In genomic region chr2:65415294-65415693, GRCm38 (mm10) we compare ENCODE assay signal across 8 mouse cellular contexts. TPM values are rescaled to one million over a fixed set of nuclear protein-coding genes. Genes with fewer than 3 reads are reported as not detected.
DNase-seq lines count a peak whose midpoint lies in the region; ATAC-seq lines count a peak whose summit lies in the region.

No protein-coding gene starts in this region.

- WGBS in heart, embryonic 16.5 days, result 8% methylated on average over 2 of the region's 2 CpGs
- WGBS in embryonic facial prominence, embryonic 10.5 days, result 2% methylated on average over 2 of the region's 2 CpGs
- WGBS in hindbrain, embryonic 10.5 days, result 4% methylated on average over 2 of the region's 2 CpGs
- WGBS in midbrain, embryonic 13.5 days, result 2% methylated on average over 2 of the region's 2 CpGs

- H3K9me3 ChIP-seq in heart, embryonic 16.5 days (replicated peaks; ENCODE audit: control insufficient read depth, low read length), result no peaks in the 10 kb centered on the region
- H3K9me3 ChIP-seq in embryonic facial prominence, embryonic 10.5 days, result no peaks in the 10 kb centered on the region
- H3K9me3 ChIP-seq in hindbrain, embryonic 10.5 days, result peaks cover 7% of the 10 kb centered on the region; the same call in 1 of the 2 replicates
- no peaks in the 10 kb centered on the region for H3K9me3 ChIP-seq in midbrain, embryonic 13.5 days

- H3K27ac ChIP-seq in heart, embryonic 16.5 days (ENCODE audit: low read length), result no peak overlapping the region
- no peak overlapping the region for H3K27ac ChIP-seq in embryonic facial prominence, embryonic 10.5 days (replicated peaks)
- H3K27ac ChIP-seq in hindbrain, embryonic 10.5 days, result peak overlapping the region; percentile 88
- H3K27ac ChIP-seq in midbrain, embryonic 13.5 days, result peak overlapping the region; percentile 93

- no peak overlapping the region for H3K4me3 ChIP-seq in heart, embryonic 16.5 days (ENCODE audit: low read length)
- H3K4me3 ChIP-seq in embryonic facial prominence, embryonic 10.5 days, result peak overlapping the region; percentile 51
- H3K4me3 ChIP-seq in hindbrain, embryonic 10.5 days, result peak overlapping the region; percentile 41
- peak overlapping the region; percentile 26; the same call in 1 of the 2 replicates for H3K4me3 ChIP-seq in midbrain, embryonic 13.5 days (replicated peaks)

- no peak overlapping the region for H3K9ac ChIP-seq in heart, embryonic 16.5 days (ENCODE audit: low read length)
- no peak overlapping the region for H3K9ac ChIP-seq in midbrain, embryonic 13.5 days (replicated peaks)

- ATAC-seq in heart, embryonic 16.5 days (replicated peaks; ENCODE audit: extremely low read depth, insufficient read depth, low FRiP score), result no peak
- ATAC-seq in midbrain, embryonic 13.5 days, result peak; percentile 69

- peaks cover 5% of the 10 kb centered on the region for H3K4me1 ChIP-seq in heart, embryonic 16.5 days (ENCODE audit: control insufficient read depth, insufficient read depth, low read length)
- H3K4me1 ChIP-seq in embryonic facial prominence, embryonic 10.5 days, result peaks cover 13% of the 10 kb centered on the region
- peaks cover 17% of the 10 kb centered on the region for H3K4me1 ChIP-seq in hindbrain, embryonic 10.5 days (replicated peaks)
- peaks cover 29% of the 10 kb centered on the region for H3K4me1 ChIP-seq in midbrain, embryonic 13.5 days (replicated peaks)

- intact Hi-C loops in heart, postnatal 10 days (cut with DNase I), result no loop called here

- H3K4me2 ChIP-seq in heart, embryonic 16.5 days (ENCODE audit: low read depth, low read length), result peak overlapping the region; percentile 76
- H3K4me2 ChIP-seq in midbrain, embryonic 13.5 days (replicated peaks), result peak overlapping the region; percentile 53

- no peaks in the 10 kb centered on the region for H3K36me3 ChIP-seq in heart, embryonic 16.5 days (ENCODE audit: control insufficient read depth, insufficient read depth)
- no peaks in the 10 kb centered on the region for H3K36me3 ChIP-seq in embryonic facial prominence, embryonic 10.5 days (replicated peaks)
- no peaks in the 10 kb centered on the region for H3K36me3 ChIP-seq in hindbrain, embryonic 10.5 days
- H3K36me3 ChIP-seq in midbrain, embryonic 13.5 days, result no peaks in the 10 kb centered on the region

- no peaks in the 10 kb centered on the region for H3K27me3 ChIP-seq in heart, embryonic 16.5 days (ENCODE audit: control insufficient read depth, insufficient read depth, low read length)
- no peaks in the 10 kb centered on the region for H3K27me3 ChIP-seq in embryonic facial prominence, embryonic 10.5 days (replicated peaks; ENCODE audit: low read depth, poor library complexity, severe bottlenecking)
- H3K27me3 ChIP-seq in hindbrain, embryonic 10.5 days (ENCODE audit: insufficient read depth, poor library complexity, severe bottlenecking), result no peaks in the 10 kb centered on the region
- no peaks in the 10 kb centered on the region for H3K27me3 ChIP-seq in midbrain, embryonic 13.5 days

- DNase-seq in heart, postnatal 10 days, result no peak
- no peak for DNase-seq in embryonic facial prominence, embryonic 10.5 days (ENCODE audit: low spot score)
- DNase-seq in hindbrain, embryonic 10.5 days (ENCODE audit: low spot score), result no peak
- DNase-seq in cerebellum, postnatal 14 days, result no peak
- no peak for DNase-seq in gastrocnemius, adult 8-10 months (ENCODE audit: low spot score in 2 of 2)
- DNase-seq in cerebellum, postnatal 10 days, result no peak

RNA-seq across cellular contexts. Expression of gene Slc38a11, which starts 51.5 kb away (rescaled TPM):
- 0.25 TPM in 1 of 2 replicates, not detected in the other for polyA plus RNA-seq in heart, embryonic 16.5 days (2015; fragmentation: Nextera tagmentation; extraction: Ambion mirVana)
- 1 to 10 TPM; 1.5 to 2.4 TPM for total RNA-seq in heart, postnatal 10 days (2021)
- polyA plus RNA-seq in embryonic facial prominence, embryonic 10.5 days (2016; fragmentation: Nextera tagmentation; extraction: Ambion mirVana), result 0.29 and 0.42 TPM in 2 replicates
- 0.14 and 0.17 TPM in 2 replicates for polyA plus RNA-seq in hindbrain, embryonic 10.5 days (2016; fragmentation: Nextera tagmentation; extraction: Ambion mirVana)
- 1.9 and 2.8 TPM in 2 replicates for polyA plus RNA-seq in midbrain, embryonic 13.5 days (2015; fragmentation: Nextera tagmentation; extraction: Ambion mirVana)
- under 1 TPM; 0.48 to 0.94 (median 0.58) TPM for total RNA-seq in gastrocnemius, adult 8-10 months (2022)

Comparison
In these comparisons a context has a peak if more than half of its experiments do, and no peak if none do; other contexts are left out.
1. H3K27ac ChIP-seq: peak in hindbrain, embryonic 10.5 days (single experiment) and midbrain, embryonic 13.5 days (single experiment); none in heart, embryonic 16.5 days (single experiment) and embryonic facial prominence, embryonic 10.5 days (single experiment).